Mouse (Mus musculus) left cerebral cortex, adult 2 months (tissue): ENCODE data around the gene Gm21732. TPM values are rescaled to one million over a fixed set of nuclear protein-coding genes. Genes with fewer than 3 reads are reported as not detected.
"Not testable (repeated sequence)": the region's sequence is repeated elsewhere in the genome, so short reads cannot be mapped to it uniquely, and the experiment has no call there.

ENCODE experiments used
- DNase-seq, 2 experiments: peaks; one replicate each; pipeline ENCODE4 v3.0.0; 2021 to 2022; ENCODE audit warnings: low spot score in 2 of 2, mixed read lengths in 1 of 2; ENCODE audit errors: extremely low spot score in 1 of 2
- H3K27ac ChIP-seq: fragments of 200-600 bp; 2 replicates; pipeline ENCODE4 v1.8.1; 2022
- H3K4me3 ChIP-seq: fragments of 200-600 bp; 2 replicates; pipeline ENCODE4 v1.8.1; 2022
- intact Hi-C: fragments of 180-260 bp; cut with DNase I; formaldehyde crosslinking; loops from one replicate; pipeline ENCODE4 v1.15.1; 2025
- long read RNA-seq, 2 experiments: library from polyadenylated mRNA; stranded (forward); transcript quantifications; one replicate each; pipeline ENCODE4 v2.0.0; 2021; ENCODE audit warnings: borderline mapping rate in 2 of 2
- total RNA-seq, 2 experiments: library from RNA; stranded (reverse); gene quantifications; 2 replicates each; pipeline ENCODE4 v1.2.3; 2021

Gm21732 gene
- not detected for total RNA-seq
- long read RNA-seq, experiment 1 = 0 reads
- long read RNA-seq, experiment 2 = 0 reads

DNA sequence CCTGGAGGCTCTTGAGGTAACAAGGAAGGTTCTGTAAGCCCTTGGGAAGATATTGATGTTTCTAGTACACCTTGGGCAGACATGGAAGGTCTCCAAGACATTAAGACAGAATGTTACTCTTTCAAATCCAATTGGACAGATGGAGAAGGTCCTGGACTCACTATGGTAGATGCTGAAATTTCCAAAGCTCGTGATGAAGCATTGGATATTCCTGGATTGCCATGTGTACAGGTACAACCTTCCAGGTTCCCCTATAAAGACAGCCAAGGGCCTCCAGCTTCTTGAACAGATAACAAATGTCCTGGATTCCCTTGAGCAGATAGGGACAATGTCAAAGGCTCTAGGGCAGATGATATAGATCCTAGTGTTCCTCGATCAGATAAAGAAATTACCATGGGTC is at the start of gene Gm21732:
TSS of gene Gm21732 (minus strand) at position 101 of the 400 bp plus-strand sequence.
- intact Hi-C loops, H3K4me3 ChIP-seq, H3K27ac ChIP-seq, DNase-seq: not testable (repeated sequence)

Other genes starting within 250 kb of the Gm21732 start
- gene Gm20897, start 73.5 kb downstream of the Gm21732 start, total RNA-seq = not detected